Mouse (Mus musculus) lung, postnatal 36 days (tissue): ENCODE measurements around the gene Ccdc63.

Source experiments
- DNase-seq: peaks from one replicate; pipeline ENCODE4 v3.0.0; 2022; ENCODE audit warnings: mixed read lengths

Gene Ccdc63

DNA sequence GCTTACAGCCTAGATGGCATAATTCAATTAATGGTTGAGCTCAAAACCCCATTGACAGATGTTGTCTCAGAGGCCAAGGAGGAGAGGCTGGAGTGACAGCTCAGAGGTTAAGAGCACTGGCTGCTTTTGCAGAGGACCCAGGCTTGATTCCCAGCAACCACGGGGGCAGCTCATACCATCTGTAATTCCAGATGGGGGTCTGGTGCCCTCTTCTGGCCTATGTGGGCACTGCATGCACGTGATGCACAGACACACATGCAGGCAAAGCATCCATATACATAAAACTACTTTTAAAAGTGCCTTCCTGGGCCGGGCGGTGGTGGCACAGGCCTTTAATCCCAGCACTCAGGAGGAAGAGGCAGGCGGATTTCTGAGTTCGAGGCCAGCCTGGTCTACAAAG is 24.4 kb downstream of the Ccdc63 start:
- no peak for DNase-seq

DNA sequence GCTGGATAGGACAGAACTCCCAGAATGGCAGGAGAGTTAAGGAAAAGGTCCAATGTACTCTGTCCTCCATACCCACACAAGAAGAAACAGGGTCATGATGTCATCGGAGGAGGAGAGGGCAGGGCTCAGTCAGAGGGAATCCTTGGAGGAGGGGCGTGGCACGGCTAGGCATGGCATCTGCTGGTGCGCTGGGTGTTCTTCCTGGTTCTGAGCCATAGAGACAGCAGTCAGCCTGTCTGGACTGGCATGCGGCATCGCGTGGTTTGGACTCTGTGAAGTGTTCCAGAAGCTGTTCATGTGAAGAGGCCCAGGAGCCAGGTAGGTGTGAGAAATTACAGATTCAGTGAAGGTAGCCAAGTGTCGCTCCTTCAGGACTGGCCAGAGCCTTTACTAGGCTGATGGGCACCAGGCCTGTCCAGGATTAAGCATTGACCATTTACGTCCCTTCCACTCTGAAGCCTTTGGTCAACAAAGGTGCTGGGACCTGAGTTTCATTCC is 25.3 kb downstream of the Ccdc63 start:
- DNase-seq: no peak

DNA sequence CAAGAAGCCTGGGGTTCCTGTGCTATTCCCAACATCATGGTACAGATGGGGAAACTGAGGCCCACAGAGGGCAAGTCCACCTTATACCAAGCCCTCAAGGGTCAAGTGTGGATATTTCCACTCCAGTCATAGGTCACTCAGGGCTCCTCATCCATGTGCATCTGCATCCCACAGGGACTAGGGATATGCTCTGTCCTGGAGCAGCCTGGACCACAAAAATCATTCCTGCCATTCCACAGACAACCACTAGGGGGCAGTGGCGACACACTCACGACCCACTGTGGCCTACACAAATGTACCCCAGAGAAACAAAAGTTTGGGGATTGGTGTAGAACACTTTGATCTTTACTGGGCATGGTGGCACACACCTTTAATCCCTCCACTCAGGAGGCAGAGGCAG is 26.4 kb downstream of the Ccdc63 start:
- peak; percentile 74 for DNase-seq

DNA sequence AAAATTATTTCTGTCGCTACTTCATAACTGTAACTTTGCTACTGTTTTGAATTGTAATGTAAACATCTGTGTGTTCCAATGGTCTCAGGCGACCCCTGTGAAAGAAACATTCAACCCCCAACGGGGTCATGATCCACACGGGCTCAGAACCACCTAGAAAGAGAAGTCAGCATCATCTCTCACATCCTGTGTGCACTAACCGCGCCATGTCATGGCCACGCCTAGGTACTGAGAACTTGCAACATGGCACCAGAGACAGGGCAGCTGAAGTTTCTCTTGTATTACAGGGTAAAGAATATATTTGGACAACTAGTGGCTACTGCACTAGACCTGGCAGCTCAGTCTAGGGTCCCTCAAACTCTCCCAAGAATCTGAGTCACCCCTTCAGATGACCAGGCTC is 27.2 kb downstream of the Ccdc63 start:
- no peak for DNase-seq

DNA sequence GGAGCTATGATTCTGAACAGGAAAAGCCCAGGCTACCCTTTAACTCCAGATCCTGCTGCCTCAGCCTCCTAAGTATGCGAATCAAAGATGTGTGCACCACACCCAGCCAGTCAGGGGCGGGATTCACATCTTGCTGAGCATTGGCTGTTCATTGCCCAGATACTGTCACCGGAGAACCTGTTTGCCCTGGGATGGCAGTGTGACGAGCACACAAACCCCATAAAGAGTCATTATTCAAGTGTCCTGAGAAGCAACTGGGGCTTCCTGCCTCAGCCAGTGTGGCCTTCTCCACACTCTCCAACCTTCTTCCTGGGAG is 28.7 kb downstream of the Ccdc63 start:
- no peak for DNase-seq

DNA sequence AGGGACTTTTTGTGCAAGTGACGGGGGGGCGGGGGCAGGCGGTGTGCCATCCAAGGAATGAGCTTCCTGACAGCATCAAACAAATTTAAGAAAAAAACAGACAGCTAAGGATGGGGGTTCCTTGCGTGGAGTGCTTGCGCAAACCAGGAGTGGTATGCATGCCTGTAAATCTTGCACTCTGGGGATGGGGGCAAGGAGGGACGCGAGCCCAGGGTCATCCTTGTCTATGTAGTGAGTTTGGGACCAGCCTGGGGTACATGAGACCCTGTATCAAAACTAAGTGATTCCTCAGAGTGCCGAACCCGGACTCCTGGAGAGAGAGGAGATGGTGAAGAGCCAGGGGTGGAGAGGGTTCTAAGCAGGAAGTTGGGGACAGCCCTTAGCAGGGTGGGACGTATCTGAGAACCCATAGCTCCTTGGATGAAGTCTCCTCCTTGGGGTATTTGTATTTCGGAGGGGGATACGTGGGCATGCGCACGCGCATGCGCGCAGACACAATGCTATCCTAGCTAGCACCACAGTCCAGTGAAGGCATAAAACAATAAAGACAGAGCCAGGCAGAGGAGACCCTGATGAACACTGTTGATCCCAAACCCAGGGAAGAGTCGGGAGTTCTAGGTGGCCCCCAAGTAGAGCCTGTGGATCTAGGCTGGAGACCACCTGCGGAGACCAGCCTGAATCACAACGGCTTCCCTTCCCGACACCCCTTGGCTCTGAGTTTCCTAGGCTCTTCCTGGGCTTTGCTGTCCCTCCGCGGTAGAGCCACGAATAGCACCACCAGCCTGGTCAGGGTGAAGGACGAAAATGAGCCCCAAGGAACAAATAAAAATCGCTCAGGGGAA is 29.3 kb downstream of the Ccdc63 start:
- no peak for DNase-seq

DNA sequence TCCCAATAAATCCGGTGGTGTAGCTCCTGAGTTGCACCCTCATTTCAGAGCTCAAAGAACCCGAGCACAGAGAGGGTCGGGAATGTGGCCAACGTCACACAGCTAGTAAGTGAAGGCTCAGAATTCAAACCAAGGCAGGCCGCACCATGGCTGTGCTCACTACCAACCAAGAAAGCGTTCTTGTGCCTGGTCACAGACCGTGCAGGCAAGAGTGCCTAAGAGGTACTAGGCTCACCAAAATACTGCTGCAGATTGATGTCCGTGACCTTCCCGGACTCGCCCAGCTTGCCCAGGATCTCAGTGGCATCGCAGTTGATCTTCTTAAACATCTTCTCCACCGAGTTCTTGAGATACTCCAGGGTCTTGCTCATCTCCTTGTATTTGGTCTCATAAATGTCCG is 30.0 kb downstream of the Ccdc63 start:
- no peak for DNase-seq

DNA sequence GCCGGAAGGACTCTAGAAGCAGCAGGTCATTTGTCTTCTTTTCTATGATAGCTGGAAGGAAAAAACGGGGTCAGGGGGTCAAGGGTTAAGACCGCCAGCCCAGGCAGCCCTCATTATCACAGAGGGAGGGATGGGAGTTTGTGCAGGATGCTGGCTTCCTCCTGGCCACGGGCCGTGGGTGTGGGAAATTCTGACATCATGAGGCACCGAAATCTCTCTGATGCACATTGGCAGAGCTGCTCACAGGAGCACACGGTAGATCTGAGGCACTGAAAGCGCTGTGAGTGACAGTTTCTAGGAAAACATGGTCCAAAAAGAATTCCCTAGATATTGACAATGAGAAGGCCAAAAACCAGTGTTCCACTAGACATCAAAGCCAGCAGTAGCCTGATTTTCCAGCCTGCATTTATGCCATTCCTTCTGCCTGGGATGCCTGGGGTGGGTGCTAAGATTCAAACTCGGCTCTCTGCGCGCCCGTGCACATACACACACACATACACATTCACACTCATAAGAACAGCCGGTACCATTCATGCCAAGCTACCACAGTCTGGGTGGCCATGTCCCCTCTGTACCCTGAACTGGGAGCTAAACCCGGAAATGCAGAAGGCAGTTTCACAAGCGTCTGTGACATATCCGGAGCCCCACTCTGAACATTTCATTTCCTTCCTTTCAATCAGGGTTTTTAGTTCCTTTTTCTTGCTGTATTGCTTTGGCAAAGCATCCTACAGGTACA is 31.1 kb downstream of the Ccdc63 start:
- peak; percentile 14 for DNase-seq

DNA sequence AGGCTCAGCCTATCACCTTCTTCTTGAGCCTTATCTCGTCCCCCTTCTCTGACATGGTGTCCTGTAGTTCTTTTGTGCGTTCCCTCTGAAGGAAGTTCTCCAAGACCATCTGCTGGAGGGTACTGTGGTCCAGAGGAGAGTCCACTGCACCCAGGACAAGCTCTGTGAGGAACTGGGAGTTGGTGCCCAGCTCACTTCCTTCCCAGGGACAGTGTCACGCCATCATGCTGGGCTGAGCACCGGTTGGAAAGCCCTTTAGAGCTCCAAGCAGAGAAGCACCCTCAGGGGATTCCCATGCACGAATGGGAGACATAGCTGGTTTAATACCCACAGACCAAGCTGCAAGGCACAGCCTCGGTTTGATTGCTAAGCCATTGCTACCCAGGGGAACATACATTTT is 32.5 kb downstream of the Ccdc63 start:
- no peak for DNase-seq

DNA sequence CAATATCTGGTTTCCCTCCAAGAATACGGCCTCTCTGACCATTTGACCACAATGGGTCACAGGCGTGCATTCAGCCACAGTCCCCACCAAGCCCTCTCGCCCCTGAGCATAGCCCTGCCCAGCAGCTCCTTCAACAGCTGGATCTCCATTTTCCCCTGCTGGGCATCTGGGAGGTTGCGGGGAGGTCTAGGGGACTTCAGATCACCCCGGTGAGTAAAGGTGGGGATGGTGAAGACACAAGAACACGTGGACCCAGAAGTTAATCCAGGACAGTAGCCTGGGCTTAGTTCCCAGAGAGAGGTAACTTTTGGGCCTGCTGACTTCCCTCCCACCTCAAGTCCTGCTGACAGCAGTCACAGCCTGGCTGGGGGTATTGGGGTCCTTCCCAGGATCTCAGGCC is 34.4 kb downstream of the Ccdc63 start:
- DNase-seq: no peak

DNA sequence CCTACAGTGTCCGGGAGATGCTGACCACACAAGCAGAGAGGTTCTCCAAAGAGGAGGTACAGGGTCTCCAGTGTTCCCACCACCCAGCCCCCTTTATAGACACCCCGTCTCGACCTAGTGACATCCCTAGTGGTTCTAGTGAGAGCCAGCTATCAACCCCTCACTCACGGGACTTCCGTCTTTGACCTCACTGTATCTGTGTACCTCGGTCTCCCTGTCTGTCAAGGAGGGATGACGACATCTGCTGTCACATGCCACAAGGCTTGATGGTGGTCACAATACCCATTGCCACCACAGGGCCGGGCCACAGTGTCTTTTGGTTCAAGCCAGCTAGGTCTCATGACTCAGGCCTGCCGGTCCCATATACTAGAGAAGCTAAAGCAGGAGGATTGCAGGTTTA is 35.6 kb downstream of the Ccdc63 start:
- DNase-seq: no peak

DNA sequence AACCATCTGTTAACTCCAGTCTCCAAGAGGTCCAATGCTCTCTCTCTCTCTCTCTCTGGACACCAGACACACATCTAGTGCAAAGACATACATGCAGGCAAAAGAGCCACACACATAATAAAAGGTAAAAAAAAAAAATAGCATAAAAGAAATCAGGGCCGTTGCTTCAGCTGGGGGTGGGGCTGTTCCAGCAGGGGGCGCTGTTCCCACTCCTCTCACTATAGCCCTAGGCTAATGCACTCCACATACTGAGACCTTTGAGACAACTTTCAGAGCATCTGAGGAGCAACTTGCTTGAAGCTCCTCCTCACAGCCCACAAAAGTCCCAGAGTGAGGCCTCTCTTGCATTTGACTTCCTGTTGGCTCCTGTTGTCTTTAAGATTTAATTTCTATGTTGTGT is 36.4 kb downstream of the Ccdc63 start:
- peak; percentile 58 for DNase-seq

DNA sequence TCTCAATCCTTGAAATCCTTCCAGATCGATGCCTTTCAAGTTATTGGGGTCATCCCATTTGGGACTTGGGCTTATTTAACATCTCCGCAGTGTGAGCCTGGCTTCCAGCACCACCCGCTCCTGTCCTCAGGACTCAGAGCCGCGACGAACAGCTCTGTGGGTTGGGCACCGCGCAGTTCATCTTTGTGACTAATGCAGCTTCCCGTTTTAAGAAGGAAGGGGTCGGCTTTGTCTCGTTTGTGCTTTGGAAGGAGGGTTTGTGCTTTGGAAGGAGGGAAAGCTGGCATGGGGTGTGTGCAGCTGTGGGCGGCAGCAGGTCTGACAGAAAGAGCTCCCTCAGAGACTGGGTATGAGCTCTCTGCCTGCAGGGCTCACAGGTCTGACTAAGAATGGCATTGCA is 37.5 kb downstream of the Ccdc63 start:
- DNase-seq: peak; percentile 11

DNA sequence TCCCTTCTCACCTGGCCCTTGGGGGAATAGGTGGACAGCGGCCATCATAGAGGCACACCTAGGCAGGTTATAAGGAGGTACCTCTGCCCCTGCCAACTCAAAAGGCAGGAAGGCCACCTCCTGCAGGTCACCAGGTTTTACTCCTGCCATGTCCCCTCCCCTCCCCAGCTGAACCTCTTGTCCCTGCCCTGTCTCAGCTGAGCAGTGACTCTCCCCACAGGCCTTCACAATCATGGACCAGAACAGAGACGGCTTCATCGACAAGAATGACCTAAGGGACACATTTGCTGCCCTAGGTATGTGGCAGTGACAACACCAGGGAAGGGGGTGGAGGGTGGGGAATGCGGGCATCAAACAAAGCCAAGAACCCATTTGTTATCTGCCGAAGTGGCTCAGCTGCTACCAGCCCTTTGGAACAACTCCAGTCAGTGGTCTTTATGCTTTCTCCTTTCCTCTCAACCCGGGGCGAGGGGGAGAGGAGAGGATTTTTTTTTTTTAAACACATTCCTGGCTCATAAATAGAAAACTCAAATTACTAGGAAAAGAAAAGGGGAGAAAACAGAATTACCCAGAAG is 38.1 kb downstream of the Ccdc63 start:
- DNase-seq: no peak

DNA sequence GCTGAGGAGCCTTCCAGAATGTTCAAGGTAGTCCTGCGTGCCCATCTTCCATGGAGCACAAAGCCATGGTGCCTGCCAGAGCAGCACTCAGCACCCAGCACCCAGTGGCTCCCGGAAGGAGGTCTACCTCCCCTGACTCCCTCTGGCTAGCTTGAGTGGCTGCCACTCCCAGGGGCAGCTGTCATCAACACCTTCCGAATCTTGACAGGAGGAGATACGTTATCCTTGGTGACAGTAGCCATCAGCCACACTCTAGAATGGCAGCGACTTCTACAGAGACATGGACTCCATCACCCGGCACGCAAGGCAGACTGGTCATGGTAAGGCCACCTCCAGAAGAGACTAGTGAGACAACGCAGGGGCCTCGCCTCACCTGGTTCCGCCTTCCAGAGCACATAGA is 46.2 kb downstream of the Ccdc63 start:
- no peak for DNase-seq

DNA sequence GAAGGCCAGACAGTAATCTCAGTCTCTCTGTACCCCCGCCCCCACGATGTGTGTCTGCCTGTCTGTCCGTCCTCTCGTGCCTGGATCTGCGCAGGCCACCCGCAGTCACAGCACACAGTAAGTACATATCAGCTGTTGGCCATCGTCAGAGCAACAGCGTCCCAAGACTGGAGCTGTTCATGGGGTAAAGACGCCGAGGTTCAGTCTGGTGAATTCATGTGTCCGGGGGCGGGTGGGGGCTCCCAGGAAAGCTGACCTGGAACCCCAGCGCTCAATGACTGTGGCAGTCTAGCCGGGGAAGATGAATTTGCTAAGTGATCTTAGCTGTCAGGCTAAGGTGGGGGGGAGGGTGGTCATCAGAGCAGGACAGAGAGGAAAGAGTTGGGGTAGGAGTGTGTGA is 46.9 kb downstream of the Ccdc63 start:
- no peak for DNase-seq

DNA sequence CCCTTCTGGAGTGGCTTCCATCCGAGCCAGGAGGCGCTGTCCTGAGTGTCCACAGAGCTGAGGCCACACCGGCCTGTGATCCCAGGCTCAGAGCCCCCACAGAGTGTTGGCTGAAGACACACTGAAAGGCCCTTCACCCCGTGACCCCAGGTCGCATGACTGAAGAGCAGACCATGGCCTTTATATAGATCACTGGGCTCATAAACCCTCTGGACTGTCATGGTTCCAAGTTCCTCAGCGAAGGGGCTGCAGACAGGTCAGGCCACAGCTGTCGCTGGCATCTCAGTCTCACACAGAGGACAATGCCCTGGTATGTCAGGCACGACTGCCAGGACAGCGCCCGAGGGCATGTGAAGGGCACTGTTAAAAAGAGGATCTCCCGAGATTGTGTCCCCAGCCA is 47.8 kb downstream of the Ccdc63 start:
- no peak for DNase-seq

DNA sequence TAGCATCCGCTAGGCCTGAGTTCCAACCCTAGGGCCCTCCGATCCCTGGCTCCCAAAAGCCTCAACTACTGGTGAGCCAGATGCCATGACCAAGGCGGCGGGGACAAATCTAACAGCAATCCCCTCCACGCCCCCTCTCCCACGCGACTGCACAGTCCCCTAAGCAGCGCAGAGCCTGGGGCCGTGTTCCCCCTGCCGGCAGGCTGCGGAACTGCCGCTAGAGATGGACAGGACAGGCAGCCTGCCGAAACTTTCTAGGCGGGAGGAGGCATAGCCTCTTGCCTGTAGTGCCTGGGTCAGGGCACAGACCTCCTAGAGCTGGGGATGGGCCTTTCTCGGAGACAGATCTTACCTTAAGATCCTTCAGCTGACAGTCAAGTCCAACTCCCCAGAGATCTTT is 49.6 kb downstream of the Ccdc63 start:
- DNase-seq: peak; percentile 51

DNA sequence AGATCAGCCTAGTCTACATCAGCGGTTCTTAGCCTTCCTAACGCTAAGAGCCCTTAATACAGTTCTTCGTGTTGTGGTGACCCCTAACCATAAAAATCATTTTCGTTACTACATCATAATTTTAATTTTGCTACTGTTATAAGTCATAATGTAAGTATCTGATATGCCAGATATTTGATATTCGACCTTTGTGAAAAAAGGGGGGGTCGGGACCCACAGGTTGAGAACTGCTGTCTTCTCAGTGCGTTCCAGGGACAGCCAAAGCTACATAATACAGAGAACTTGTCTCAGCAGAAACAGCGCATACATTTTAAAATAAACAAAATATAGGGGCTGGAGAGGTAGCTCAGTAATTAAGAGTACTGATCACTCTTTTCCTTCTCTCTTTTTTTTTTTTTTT is 51.0 kb downstream of the Ccdc63 start:
- DNase-seq: no peak

DNA sequence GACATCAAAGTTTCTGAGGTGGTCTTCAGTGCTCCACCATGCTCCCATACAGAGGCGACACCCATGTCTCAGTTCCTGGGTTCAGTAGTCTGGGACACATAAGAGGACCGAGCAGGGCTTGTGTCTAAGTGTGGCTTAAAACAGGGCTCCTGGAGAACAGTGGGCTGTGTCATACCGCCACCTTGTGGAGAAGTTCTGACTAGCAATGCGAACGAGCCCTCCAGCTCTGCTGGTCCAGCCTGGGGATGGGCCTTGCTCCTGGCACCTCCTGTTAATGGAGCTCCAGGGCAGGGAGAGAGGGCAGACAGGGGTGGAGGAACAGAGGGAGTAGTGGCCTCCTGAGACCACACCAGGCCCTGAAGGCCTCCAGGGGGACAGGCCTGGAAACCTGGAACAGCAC is 51.7 kb downstream of the Ccdc63 start:
- peak; percentile 88 for DNase-seq

DNA sequence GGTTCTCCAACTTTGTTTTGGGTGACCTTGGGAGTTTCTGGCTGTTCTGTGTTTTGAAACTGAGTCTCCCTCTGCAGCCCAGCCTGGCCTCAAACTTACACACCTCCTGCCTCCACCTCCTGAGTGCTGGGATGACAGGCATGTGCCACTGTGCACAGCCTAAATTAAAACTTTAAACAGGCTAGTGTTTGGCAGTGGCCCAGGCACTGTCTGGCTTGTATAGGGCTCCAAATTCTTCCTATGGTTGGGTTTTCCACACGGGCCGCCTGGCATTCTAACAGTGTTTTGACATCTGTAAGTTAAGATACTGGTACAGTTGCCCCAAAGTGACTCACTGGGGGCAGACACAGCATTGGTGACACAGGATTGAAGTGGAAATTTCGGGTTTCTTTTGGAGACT is 54.5 kb downstream of the Ccdc63 start:
- DNase-seq: no peak

DNA sequence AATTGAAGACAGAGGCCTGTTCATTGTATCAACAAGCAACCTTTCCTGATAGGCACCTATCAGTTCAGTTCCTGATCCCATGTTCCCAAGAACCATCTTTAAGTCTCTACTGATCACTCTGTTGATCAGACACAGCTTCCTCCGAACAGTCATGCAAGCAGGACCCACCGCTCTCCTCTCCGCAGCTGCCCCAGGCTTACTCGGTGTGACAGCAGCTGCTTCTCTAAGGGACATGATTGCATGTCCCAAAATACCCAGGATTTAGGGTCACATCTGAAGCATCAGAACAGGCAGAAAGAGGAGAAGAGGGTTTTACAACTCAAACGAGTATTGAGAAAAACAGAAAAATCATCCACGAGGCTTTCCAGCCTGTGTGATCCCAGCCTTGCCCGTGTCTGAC is 55.3 kb downstream of the Ccdc63 start:
- no peak for DNase-seq

DNA sequence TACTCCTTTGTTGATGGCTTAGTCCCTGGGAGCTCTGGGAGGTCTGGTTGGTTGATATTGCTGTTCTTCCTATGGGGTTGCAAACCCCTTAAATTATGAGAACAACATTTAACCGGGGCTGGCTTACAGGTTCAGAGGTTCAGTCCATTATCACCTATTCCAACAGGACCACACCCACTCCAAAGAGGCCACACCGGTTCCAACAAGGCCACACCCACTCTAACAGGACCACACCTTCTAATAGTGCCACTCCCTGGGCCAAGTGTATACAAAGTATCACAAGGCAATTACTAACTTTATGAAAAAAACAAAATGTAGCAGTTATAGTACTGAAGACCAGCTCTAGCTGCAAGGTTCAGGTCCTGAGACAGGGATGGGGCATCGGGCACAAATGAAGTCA is 56.2 kb downstream of the Ccdc63 start:
- no peak for DNase-seq

DNA sequence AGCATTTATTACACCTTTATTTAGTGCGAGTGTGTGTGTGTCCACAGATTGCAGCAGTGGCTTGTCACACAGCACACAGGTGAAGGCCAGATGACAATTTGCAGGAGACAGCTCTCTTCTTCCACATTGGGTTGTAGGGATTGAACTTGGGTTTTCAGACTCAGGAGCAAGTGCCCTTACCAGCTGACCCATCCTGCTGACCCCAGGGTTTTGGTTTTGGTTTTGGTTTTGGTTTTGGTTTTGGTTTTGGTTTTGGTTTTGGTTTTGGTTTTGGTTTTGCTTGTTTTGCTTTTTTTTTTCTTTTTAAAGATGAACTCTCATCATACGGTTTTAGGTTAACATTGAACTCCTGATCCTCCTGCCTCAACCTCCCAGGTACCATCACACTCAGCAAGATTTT is 57.3 kb downstream of the Ccdc63 start:
- no peak for DNase-seq
